Mouse (Mus musculus) lung, postnatal 0 days (tissue): ENCODE results near the gene Rbm41.

Experiments used
- CTCF ChIP-seq: IDR thresholded peaks from 2 replicates; pipeline ENCODE4 v1.5.1; 2016; ENCODE audit warnings: antibody characterized with exemption, mild to moderate bottlenecking
- EP300 ChIP-seq: IDR thresholded peaks from 2 replicates; pipeline ENCODE4 v1.6.1; 2016; ENCODE audit warnings: antibody characterized with exemption, mild to moderate bottlenecking, control low read depth

- TF ChIP-seq CTCF (no peak), EP300 (no peak)
Measured at GRCm38 (mm10) chrX:139920572-139920971, 77.8 kb downstream of the Rbm41 start.
